Comparison of ENCODE assay signal across 11 mouse cellular contexts in the genomic region with DNA sequence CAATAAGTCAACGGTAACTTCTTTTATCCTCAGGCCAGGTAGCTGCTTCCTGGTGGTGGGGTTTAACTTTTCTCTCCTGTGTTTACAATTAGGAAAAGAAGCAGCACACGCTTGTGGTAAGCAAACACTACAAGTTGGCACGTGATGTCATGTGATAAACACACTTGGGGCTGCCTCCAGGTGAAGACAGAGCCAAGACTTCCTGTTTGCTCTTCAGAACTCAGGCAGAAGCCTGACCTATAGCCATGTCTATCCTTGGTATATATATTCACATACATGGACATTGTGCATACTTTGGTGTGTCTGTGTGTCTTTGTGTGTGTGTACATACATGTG.
DNase-seq lines count a peak whose midpoint lies in the region; ATAC-seq and TF ChIP-seq lines count a peak whose summit lies in the region.
"Had no signal": no experiment of that assay in that cellular context is flagged by ENCODE, and none has a peak within 500 bp of the region (broad histone marks: within the 10 kb centered on the region; RNA-seq: fewer than 3 reads in every experiment).

No protein-coding gene starts in this region.

- no peak overlapping the region for H3K4me3 ChIP-seq in forebrain, embryonic 13.5 days
- no peak overlapping the region for H3K4me3 ChIP-seq in forebrain, embryonic 10.5 days
- H3K4me3 ChIP-seq in hindbrain, embryonic 15.5 days = no peak overlapping the region
- H3K4me3 ChIP-seq in hindbrain, embryonic 14.5 days (replicated peaks; ENCODE audit: low read length) = no peak overlapping the region
- no peak overlapping the region for H3K4me3 ChIP-seq in thymus, adult 2 months (ENCODE audit: control insufficient read depth, insufficient read depth, low read length)
- H3K4me3 ChIP-seq: gastrocnemius, adult 2 months; layer of hippocampus, adult 2 months had no signal

- DNase-seq in forebrain, embryonic 10.5 days (ENCODE audit: extremely low spot score, low spot score) = no peak
- no peak for DNase-seq in hindbrain, embryonic 14.5 days (ENCODE audit: low spot score)
- DNase-seq in thymus, adult 2 months = peak; percentile 29
- no peak for DNase-seq in thymus, postnatal 4 days
- DNase-seq in cerebellum, adult 11-12 months = no peak
- DNase-seq: gastrocnemius, adult 2 months; kidney, adult 18-20 months had no signal

- H3K27ac ChIP-seq in forebrain, embryonic 13.5 days = 0 out of 2 replicates have a peak overlapping the region, but pooled peaks have one; percentile 17
- no peak overlapping the region for H3K27ac ChIP-seq in forebrain, embryonic 10.5 days
- H3K27ac ChIP-seq in hindbrain, embryonic 15.5 days (replicated peaks) = 0 out of 2 replicates have a peak overlapping the region, but pooled peaks have one; percentile 35
- H3K27ac ChIP-seq in hindbrain, embryonic 14.5 days = no peak overlapping the region; the same call in 1 of the 2 replicates
- H3K27ac ChIP-seq in thymus, adult 2 months (ENCODE audit: control insufficient read depth, insufficient read depth, low read length) = peak overlapping the region; percentile 83
- H3K27ac ChIP-seq: gastrocnemius, adult 2 months; layer of hippocampus, adult 2 months had no signal

- H3K27me3 ChIP-seq in forebrain, embryonic 13.5 days = no peaks in the 10 kb centered on the region; the same call in 1 of the 2 replicates
- no peaks in the 10 kb centered on the region for H3K27me3 ChIP-seq in forebrain, embryonic 10.5 days (ENCODE audit: poor library complexity, severe bottlenecking)
- H3K27me3 ChIP-seq in hindbrain, embryonic 15.5 days = no peaks in the 10 kb centered on the region
- no peaks in the 10 kb centered on the region for H3K27me3 ChIP-seq in hindbrain, embryonic 14.5 days (ENCODE audit: control insufficient read depth, insufficient read depth, low read length)
- H3K27me3 ChIP-seq in thymus, adult 2 months (ENCODE audit: control insufficient read depth, insufficient read depth, low read length) = no peaks in the 10 kb centered on the region

- no peak for TF ChIP-seq POLR2A in thymus, adult 2 months (IDR thresholded peaks at IDR 0.05; ENCODE audit: control insufficient read depth, extremely low read depth, insufficient read depth, low read length, poor library complexity)

- peaks cover 33% of the 10 kb centered on the region for H3K4me1 ChIP-seq in forebrain, embryonic 13.5 days
- peaks cover 13% of the 10 kb centered on the region for H3K4me1 ChIP-seq in forebrain, embryonic 10.5 days
- H3K4me1 ChIP-seq in hindbrain, embryonic 15.5 days (replicated peaks) = peaks cover 39% of the 10 kb centered on the region
- peaks cover 26% of the 10 kb centered on the region for H3K4me1 ChIP-seq in hindbrain, embryonic 14.5 days (replicated peaks; ENCODE audit: control insufficient read depth, insufficient read depth, low read length)
- H3K4me1 ChIP-seq in thymus, adult 2 months (replicated peaks; ENCODE audit: control insufficient read depth, insufficient read depth, low read length) = peaks cover 24% of the 10 kb centered on the region

- H3K36me3 ChIP-seq in forebrain, embryonic 13.5 days (ENCODE audit: poor library complexity, severe bottlenecking) = no peaks in the 10 kb centered on the region
- H3K36me3 ChIP-seq in forebrain, embryonic 10.5 days (replicated peaks) = no peaks in the 10 kb centered on the region
- H3K36me3 ChIP-seq in hindbrain, embryonic 15.5 days = no peaks in the 10 kb centered on the region
- no peaks in the 10 kb centered on the region for H3K36me3 ChIP-seq in hindbrain, embryonic 14.5 days (replicated peaks; ENCODE audit: control insufficient read depth, insufficient read depth)
- H3K36me3 ChIP-seq in thymus, adult 2 months (ENCODE audit: control insufficient read depth, insufficient read depth, low read length) = no peaks in the 10 kb centered on the region

- H3K9me3 ChIP-seq in forebrain, embryonic 13.5 days (replicated peaks) = no peaks in the 10 kb centered on the region
- no peaks in the 10 kb centered on the region for H3K9me3 ChIP-seq in forebrain, embryonic 10.5 days
- H3K9me3 ChIP-seq in hindbrain, embryonic 15.5 days = no peaks in the 10 kb centered on the region
- H3K9me3 ChIP-seq in hindbrain, embryonic 14.5 days (ENCODE audit: control insufficient read depth, low read length) = no peaks in the 10 kb centered on the region

- TF ChIP-seq CTCF in thymus, adult 2 months (IDR thresholded peaks at IDR 0.05; ENCODE audit: borderline replicate concordance, control insufficient read depth, extremely low read depth, insufficient read depth, low read length, poor library complexity) = no peak

- H3K9ac ChIP-seq in forebrain, embryonic 13.5 days = no peak overlapping the region
- H3K9ac ChIP-seq in hindbrain, embryonic 15.5 days = no peak overlapping the region
- no peak overlapping the region for H3K9ac ChIP-seq in hindbrain, embryonic 14.5 days

- ATAC-seq in forebrain, embryonic 13.5 days = peak; percentile 41
- ATAC-seq in hindbrain, embryonic 15.5 days (ENCODE audit: low FRiP score, low read depth) = no peak
- no peak for ATAC-seq in hindbrain, embryonic 14.5 days (ENCODE audit: low FRiP score)
- ATAC-seq in erythroid progenitor cell, adult 5-6 weeks (replicated peaks; ENCODE audit: low FRiP score, poor library complexity, severe bottlenecking) = no peak

- 57% methylated on average over 3 of the region's 3 CpGs for WGBS in forebrain, embryonic 13.5 days
- 80% methylated on average over 3 of the region's 3 CpGs for WGBS in forebrain, embryonic 10.5 days
- WGBS in hindbrain, embryonic 15.5 days = 49% methylated on average over 3 of the region's 3 CpGs
- WGBS in hindbrain, embryonic 14.5 days = 61% methylated on average over 3 of the region's 3 CpGs
- WGBS in thymus, adult 2 months = 21% methylated on average over 3 of the region's 3 CpGs

- H3K4me2 ChIP-seq in forebrain, embryonic 13.5 days = 0 out of 2 replicates have a peak overlapping the region, but pooled peaks have one; percentile 17
- H3K4me2 ChIP-seq in hindbrain, embryonic 15.5 days = no peak overlapping the region
- no peak overlapping the region for H3K4me2 ChIP-seq in hindbrain, embryonic 14.5 days (replicated peaks)

Comparison
In these comparisons a context has a peak if more than half of its experiments do, and no peak if none do; other contexts are left out.
1. H3K27ac ChIP-seq: peak in forebrain, embryonic 13.5 days (single experiment), hindbrain, embryonic 15.5 days (single experiment) and thymus, adult 2 months (single experiment); none in forebrain, embryonic 10.5 days (single experiment) and hindbrain, embryonic 14.5 days (single experiment).